Mouse (Mus musculus) forebrain, embryonic 16.5 days (tissue): ENCODE data around the gene Zfc3h1. TPM values are rescaled to one million over a fixed set of nuclear protein-coding genes. Genes with fewer than 3 reads are reported as not detected.
A peak's percentile ranks its signal among the peaks of the same experiment; 100 is the strongest.

ENCODE experiments used
- ATAC-seq: fragments of 200-750 bp; cut with Nextera tagmentation; 2 replicates; pipeline ENCODE4 v1.8.0; 2017; ENCODE audit warnings: mild to moderate bottlenecking, moderate library complexity
- H3K27ac ChIP-seq: fragments of 300-500 bp; sonication (generic); 2 replicates; pipeline ENCODE4 v1.5.1; 2014; ENCODE audit warnings: low read length, control low read depth
- H3K27me3 ChIP-seq: fragments of 300-500 bp; sonication (generic); replicated peaks from 2 replicates; pipeline ENCODE4 v1.6.1; 2014; ENCODE audit warnings: low read length; ENCODE audit not compliant: control insufficient read depth, insufficient read depth
- H3K36me3 ChIP-seq: fragments of 300-500 bp; sonication (generic); 2 replicates; pipeline ENCODE4 v1.6.1; 2014; ENCODE audit not compliant: control insufficient read depth, insufficient read depth
- H3K4me1 ChIP-seq: fragments of 300-500 bp; sonication (generic); replicated peaks from 2 replicates; pipeline ENCODE4 v1.6.1; 2014; ENCODE audit warnings: low read length; ENCODE audit not compliant: control insufficient read depth, insufficient read depth
- H3K4me2 ChIP-seq: fragments of 300-500 bp; sonication (generic); 2 replicates; pipeline ENCODE4 v1.6.1; 2014; ENCODE audit warnings: mild to moderate bottlenecking, low read length, control low read depth
- H3K4me3 ChIP-seq: fragments of 300-500 bp; sonication (generic); replicated peaks from 2 replicates; pipeline ENCODE4 v1.5.1; 2014; ENCODE audit warnings: mild to moderate bottlenecking, low read length, control low read depth
- H3K9ac ChIP-seq: fragments of 300-500 bp; sonication (generic); replicated peaks from 2 replicates; pipeline ENCODE4 v1.6.1; 2014; ENCODE audit warnings: low read depth, low read length, control low read depth
- H3K9me3 ChIP-seq: fragments of 300-500 bp; sonication (generic); 2 replicates; pipeline ENCODE4 v1.6.1; 2016; ENCODE audit warnings: low read length; ENCODE audit not compliant: control insufficient read depth
- WGBS: fragments of 180-500 bp; shearing (Covaris S2); extraction: QIAGEN DNeasy Blood & Tissue Kit; methylation state at CpG from one replicate; pipeline ENCODE4 v1.1.7; 2014; 5-methylcytosine and 5-hydroxymethylcytosine counted together
- polyA plus RNA-seq: library from polyadenylated mRNA; unstranded; fragments of >200 nt; fragmentation: Nextera tagmentation; extraction: Ambion mirVana; gene quantifications from 2 replicates; pipeline ENCODE4 v1.2.1, GENCODE M21; 2015

The Zfc3h1 gene
- polyA plus RNA-seq, 1 experiment from 2014 or later = 21.2 TPM

DNA sequence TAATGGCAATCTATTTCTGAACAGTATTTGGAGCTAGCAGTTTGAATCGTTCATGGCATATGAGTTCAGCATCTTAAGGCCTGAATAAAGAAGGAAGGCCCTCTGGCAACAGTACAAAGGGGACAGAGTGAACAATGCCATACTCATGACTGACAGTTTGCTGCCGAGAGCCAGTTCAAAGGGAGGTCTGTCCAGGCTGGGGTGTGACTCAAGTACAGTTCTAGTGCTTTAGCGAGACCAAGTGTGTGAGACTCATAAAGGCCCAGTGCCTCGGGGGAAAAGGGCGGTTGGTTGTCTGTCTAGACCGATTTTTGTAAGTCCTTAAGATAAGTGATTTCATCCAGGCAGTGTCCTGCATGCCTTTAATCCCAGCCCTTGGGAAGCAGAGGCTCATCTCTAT is 30.2 kb upstream of the Zfc3h1 start:
- H3K36me3 ChIP-seq = peaks cover 5% of the 10 kb centered on the region; the same call in 1 of the 2 replicates
- H3K4me3 ChIP-seq = no peak overlapping the region
- H3K27me3 ChIP-seq = no peaks in the 10 kb centered on the region
- no peak overlapping the region for H3K9ac ChIP-seq
- H3K9me3 ChIP-seq = no peaks in the 10 kb centered on the region
- no peak overlapping the region for H3K4me2 ChIP-seq
- ATAC-seq = no peak
- no peaks in the 10 kb centered on the region; the same call in 1 of the 2 replicates for H3K4me1 ChIP-seq
- H3K27ac ChIP-seq = no peak overlapping the region
- WGBS = 51% methylated on average over 6 of the region's 6 CpGs

DNA sequence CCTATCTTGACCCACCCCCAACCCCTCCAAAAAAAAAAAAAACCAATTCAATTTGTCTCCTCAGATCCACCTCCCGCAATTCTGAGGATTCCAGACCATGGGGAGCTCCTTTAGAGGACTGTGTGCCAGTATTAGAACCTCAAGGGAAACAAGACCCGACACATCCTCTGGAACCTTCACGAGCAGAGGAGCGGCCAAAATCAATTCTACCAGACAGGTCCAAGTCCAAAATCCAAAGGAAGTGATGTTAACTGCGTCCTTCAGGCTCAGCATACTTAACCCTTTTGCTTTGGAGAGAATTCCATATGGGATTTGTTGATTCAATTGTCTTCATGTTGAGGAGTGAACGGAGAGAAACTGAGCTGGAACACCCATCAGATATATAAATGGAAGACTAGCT is 29.7 kb upstream of the Zfc3h1 start:
- Histone ChIP-seq H3K4me2 (no peak overlapping the region), H3K4me3 (no peak overlapping the region), H3K4me1 (no peaks in the 10 kb centered on the region), H3K36me3 (peaks cover 5% of the 10 kb centered on the region; the same call in 1 of the 2 replicates), H3K9ac (no peak overlapping the region), H3K27ac (no peak overlapping the region), H3K9me3 (no peaks in the 10 kb centered on the region), H3K27me3 (no peaks in the 10 kb centered on the region)
- 87% methylated on average over 6 of the region's 6 CpGs for WGBS
- ATAC-seq = no peak

DNA sequence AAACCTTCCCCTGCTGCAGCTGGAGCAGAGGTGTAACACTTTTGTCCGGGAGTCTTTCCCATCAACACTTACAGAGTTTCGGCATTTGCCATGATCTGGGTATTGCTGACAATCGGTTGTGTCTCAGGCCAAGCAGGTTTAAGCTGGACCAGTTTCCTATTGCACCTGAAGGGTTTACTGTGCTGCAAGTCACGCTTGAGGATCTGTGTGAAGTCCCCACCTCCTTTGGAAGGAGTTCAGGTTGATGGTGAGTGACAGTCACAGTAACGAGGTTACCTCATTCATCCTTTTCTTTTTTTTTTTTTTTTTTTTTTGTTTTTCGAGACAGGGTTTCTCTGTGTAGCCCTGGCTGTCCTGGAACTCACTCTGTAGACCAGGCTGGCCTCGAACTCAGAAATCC is 28.7 kb upstream of the Zfc3h1 start:
- no peak overlapping the region for H3K27ac ChIP-seq
- H3K4me1 ChIP-seq = peaks cover 10% of the 10 kb centered on the region
- H3K27me3 ChIP-seq = no peaks in the 10 kb centered on the region
- H3K4me2 ChIP-seq = no peak overlapping the region
- WGBS = 84% methylated on average over 5 of the region's 7 CpGs
- no peaks in the 10 kb centered on the region for H3K9me3 ChIP-seq
- peaks cover 5% of the 10 kb centered on the region; the same call in 1 of the 2 replicates for H3K36me3 ChIP-seq
- no peak for ATAC-seq
- no peak overlapping the region for H3K4me3 ChIP-seq
- H3K9ac ChIP-seq = no peak overlapping the region

DNA sequence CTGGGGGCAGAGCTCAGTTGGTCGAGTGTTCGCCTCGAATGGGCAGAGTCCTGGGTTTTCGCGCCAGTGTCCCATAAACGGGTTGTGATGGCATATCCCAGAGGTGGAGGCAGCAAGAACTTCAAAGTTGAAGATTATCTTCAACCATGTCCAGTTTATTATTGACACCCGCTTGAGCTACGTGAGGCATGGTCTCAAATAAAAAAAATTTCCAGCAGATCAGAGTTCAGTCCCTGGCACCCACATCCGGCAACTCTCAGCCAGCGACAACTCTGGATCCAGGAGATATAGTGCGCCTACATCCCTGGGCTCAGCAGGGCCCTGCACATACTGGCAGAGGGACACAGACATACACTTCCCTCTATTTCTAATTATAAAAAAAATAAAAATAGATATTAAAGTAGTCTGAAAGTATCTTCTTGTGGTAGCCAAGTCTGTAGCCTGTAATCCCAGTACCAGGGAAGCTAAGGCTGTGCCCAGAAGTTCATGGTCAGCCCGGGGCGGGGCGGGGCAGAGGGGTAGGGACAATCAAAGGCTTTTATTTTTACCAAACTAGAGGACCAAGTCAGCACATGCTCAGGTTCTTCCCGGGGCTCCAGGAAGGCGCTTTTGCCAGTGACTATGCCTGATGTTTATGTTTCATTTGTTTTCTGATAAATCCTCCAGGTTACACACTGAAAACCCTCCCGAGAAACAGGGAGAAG is 26.4 kb upstream of the Zfc3h1 start:
- Histone ChIP-seq H3K9me3 (no peaks in the 10 kb centered on the region), H3K9ac (no peak overlapping the region), H3K36me3 (peaks cover 5% of the 10 kb centered on the region; the same call in 1 of the 2 replicates), H3K27me3 (no peaks in the 10 kb centered on the region), H3K4me1 (peaks cover 19% of the 10 kb centered on the region), H3K4me2 (no peak overlapping the region), H3K4me3 (no peak overlapping the region), H3K27ac (no peak overlapping the region)
- 94% methylated on average over 17 of the region's 17 CpGs for WGBS
- ATAC-seq = no peak

DNA sequence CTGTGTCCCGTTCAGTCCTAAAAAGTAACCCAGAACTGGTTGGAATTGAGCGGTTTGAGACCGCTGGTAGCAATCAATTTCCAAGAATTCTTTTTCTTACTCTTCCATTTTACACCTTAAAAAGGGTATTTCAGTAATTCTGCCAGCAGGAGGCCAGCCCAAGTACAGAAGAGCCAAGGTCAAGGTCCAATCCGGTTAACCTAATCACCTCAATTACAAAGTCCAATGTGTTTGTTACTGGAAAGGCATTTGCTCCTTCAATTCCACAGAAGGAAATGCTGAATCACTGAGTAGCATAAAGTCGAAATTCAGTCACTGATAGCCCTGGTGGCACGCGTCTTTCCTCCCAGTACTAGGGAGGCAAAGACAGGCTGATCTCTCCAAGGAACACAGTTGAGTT is 25.7 kb upstream of the Zfc3h1 start:
- WGBS = 89% methylated on average over 7 of the region's 7 CpGs
- H3K4me3 ChIP-seq = no peak overlapping the region
- peaks cover 5% of the 10 kb centered on the region; the same call in 1 of the 2 replicates for H3K36me3 ChIP-seq
- H3K9ac ChIP-seq = no peak overlapping the region
- no peaks in the 10 kb centered on the region for H3K27me3 ChIP-seq
- H3K4me2 ChIP-seq = no peak overlapping the region
- H3K9me3 ChIP-seq = no peaks in the 10 kb centered on the region
- no peak overlapping the region for H3K27ac ChIP-seq
- ATAC-seq = no peak
- H3K4me1 ChIP-seq = peaks cover 19% of the 10 kb centered on the region

DNA sequence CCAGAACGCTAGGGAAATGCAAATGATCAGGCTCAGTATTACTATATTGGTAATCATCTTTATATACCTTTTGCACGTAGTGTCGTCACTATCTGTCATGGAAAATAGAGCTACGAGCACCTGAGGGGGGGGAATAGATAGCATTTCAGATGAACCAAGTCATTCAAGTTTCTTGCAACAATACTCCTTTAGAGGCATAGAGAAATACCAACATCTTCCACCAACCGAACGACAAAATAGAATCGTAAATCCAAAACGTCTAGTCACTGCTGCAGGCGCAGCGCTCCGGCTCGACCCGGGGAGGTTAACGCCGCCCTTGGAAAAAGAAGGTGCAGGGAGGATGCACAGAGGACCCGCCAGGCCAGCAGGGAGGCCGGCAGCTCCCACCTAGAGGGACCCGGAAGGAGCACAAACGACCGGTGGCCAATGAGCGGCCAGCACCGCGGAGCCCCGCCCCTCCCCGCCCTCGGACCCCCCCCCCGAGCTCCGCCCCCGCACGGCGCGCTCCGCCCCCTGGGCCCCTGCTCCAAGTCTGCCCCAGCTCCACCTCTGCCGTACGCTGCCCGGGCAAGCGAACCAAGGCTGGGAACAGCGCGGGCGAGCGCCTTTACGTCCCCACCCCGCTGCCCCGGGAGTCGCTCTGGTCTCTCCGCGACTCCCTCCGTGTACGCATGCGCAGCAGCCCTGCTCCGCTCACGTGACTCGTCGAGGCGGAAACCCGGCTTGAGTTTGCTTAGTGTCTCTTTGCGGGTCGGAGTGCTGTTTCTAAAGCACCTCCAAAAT is 22.7 kb upstream of the Zfc3h1 start, which contains the start of gene Tmem19:
TSS of gene Tmem19 (minus strand) at position 662 of the 783 bp plus-strand sequence.
- H3K4me1 ChIP-seq = peaks cover 19% of the 10 kb centered on the region
- H3K4me2 ChIP-seq = peak within 1 kb of the TSS; percentile 89
- H3K4me3 ChIP-seq = peak within 1 kb of the TSS; percentile 58
- no peaks in the 10 kb centered on the region for H3K27me3 ChIP-seq
- H3K9ac ChIP-seq = peak within 1 kb of the TSS; percentile 59
- no peaks in the 10 kb centered on the region for H3K9me3 ChIP-seq
- H3K36me3 ChIP-seq = peaks cover 2% of the 10 kb centered on the region; the same call in 1 of the 2 replicates
- peak; percentile 98 for ATAC-seq
- WGBS = under 1% methylated on average over 50 of the region's 58 CpGs
- H3K27ac ChIP-seq = peak within 1 kb of the TSS; percentile 98

DNA sequence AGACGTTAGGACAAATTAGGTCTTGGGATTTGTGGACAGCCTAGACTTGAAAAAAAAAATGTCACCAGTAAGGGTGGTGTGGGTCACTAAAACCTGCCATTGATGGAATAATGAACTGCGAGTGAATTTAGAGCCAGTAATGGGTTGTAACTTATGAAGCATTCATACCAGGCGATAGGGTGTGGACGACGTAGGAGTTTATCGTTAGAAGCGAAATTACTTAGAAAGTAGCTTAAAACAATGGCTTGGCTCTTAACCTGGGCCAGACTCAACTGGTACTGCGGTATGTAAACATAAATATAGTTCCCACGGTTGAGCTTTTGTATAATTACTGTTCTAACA is 22.2 kb upstream of the Zfc3h1 start:
- H3K4me1 ChIP-seq = peaks cover 19% of the 10 kb centered on the region
- H3K9ac ChIP-seq = peak overlapping the region; percentile 59
- ATAC-seq = peak; percentile 38; the same call in 1 of the 2 replicates

DNA sequence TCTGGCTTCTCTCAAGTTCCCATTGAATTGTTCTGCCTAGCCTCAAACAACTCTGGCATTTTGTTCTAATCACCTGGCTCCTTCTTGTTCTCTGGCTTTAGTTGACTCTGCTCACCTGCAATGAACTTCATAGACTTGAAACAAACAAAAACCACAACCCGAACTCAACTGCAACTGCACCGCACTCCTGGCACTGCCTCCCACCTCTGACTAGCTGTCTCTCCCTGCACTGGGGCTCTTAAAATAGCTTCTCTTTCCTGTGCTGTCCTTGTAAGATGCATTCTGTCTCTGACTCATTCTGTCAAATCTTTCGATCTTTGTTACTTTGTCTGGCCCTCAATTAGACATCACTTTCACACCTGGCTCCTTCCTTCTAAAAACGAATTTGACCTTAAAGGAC is 21.6 kb upstream of the Zfc3h1 start:
- Histone ChIP-seq H3K9ac (no peak overlapping the region), H3K27ac (no peak overlapping the region)

More for the DNA sequence above, 22.2 kb upstream of the Zfc3h1 start:
- peaks cover 2% of the 10 kb centered on the region; the same call in 1 of the 2 replicates for H3K36me3 ChIP-seq
- peak overlapping the region; percentile 89 for H3K4me2 ChIP-seq
- no peaks in the 10 kb centered on the region for H3K9me3 ChIP-seq
- 9% methylated on average over 9 of the region's 9 CpGs for WGBS
- no peaks in the 10 kb centered on the region for H3K27me3 ChIP-seq
- peak overlapping the region; percentile 58 for H3K4me3 ChIP-seq
- H3K27ac ChIP-seq = peak overlapping the region; percentile 98

DNA sequence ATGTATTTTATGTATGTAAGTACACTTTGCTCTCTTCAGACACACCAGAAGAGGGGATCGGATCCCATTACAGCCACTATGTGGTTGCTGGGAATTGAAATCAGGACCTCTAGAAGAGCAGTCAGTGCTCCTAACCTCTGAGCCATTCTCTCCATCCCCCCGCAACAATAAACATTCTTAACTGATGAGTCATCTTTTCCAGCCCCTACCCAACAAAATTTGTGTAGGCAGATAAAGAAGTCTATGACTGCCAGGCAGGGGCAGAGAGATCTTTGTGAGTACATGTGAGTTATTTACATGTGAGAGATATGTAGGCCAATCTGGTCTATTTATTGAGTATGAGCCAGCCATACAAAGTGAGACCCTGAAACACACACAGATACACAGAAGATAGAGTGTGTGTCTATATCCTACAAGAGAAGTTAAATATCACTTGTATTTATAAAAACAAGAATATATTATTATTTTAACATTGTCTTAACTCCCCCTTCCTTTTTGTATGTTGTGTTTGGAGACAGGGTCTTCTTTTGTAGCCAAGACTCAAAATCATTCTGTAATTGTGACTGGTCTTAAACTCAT is 3.2 kb upstream of the Zfc3h1 start:
- Histone ChIP-seq H3K36me3 (no peaks in the 10 kb centered on the region), H3K4me2 (no peak overlapping the region), H3K4me3 (no peak overlapping the region), H3K9ac (no peak overlapping the region), H3K27me3 (no peaks in the 10 kb centered on the region), H3K27ac (no peak overlapping the region), H3K4me1 (peaks cover 20% of the 10 kb centered on the region), H3K9me3 (no peaks in the 10 kb centered on the region)
- 72% methylated on average over 2 of the region's 2 CpGs for WGBS
- ATAC-seq = no peak

More for the DNA sequence above, 21.6 kb upstream of the Zfc3h1 start:
- Histone ChIP-seq H3K9me3 (no peaks in the 10 kb centered on the region), H3K4me3 (no peak overlapping the region), H3K36me3 (0 out of 2 replicates have a peak, but pooled peaks cover under 1% of the 10 kb centered on the region), H3K4me1 (peaks cover 19% of the 10 kb centered on the region), H3K4me2 (peak overlapping the region; percentile 89), H3K27me3 (no peaks in the 10 kb centered on the region)
- ATAC-seq = no peak
- WGBS = 89% methylated on average over 4 of the region's 4 CpGs
